Mouse (Mus musculus) ES-CJ7 (cell line): Measurements from ENCODE around the gene Tiam1.
A peak's percentile ranks its signal among the peaks of the same experiment; 100 is the strongest.

Source experiments
- DNase-seq: peaks from one replicate; pipeline ENCODE4 v3.0.0; 2011; ENCODE audit warnings: low read depth, low spot score

Gene Tiam1

DNA sequence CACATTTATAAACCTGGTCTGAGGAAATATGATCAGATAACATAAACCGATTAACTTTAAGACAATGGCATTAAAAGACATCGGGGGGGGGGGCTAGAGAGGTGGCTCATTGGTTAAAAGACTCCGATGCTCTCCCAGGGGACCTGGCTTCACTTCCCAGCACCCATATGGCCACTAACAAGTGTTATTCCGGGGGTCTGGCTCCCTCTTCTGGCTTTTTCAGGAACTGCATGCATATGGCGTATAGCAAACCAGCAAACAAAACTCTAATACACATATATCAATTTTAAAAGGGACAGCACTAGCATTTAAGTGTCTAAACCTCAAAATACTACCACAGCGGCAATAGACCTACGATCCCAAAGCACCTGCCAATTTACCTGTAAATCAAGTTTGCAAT, 347.0 kb downstream of the Tiam1 start:
- DNase-seq: peak; percentile 46

DNA sequence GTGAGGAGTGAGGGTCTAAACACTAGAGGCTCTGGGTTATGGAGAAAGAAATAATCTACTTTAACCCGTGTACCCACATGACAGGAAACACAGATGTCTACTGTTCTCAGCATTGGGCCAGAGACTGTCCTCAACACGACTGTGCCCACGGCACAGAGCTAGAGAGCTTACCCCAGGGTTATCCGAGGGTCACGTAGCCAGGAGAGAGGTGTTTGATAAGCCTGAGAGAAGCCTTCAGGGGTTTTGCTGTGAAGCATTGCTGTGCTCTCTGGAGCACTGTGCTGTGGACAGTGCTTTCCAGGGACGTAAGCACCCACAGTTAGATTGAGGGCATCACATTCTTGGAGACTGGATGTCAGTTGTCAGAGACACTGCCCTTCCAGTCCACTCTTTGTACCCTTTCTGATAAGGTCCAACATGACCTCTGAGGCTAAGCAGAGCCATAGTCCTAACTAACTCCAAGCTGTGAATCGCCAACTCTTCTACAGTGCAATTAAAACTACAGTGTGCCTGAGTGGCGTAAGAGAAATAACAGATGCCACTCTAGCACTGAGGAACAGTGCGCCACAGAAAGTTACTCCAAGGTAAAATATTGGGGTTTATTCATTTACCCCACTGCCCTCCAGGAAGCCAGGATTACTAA, 353.7 kb downstream of the Tiam1 start:
- DNase-seq: no peak

DNA sequence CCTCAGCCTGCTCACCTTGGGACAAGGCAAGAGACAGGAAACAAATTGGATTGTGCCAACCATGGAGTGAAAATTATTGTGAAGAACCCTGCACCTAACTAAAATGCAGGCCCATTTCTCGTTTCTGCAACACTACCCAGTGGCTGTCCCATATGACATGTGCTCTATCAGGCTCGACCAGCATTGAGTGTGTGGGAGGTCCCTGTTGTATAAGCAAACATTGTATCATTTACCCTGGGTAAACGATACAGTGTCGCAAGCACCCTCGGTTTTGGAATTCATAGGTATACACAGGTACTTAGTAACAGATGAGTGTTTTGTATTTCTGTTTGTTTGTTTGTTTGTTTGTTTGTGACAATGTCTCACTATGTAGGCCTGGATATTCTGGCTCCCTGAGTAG, 357.8 kb downstream of the Tiam1 start:
- DNase-seq: no peak

DNA sequence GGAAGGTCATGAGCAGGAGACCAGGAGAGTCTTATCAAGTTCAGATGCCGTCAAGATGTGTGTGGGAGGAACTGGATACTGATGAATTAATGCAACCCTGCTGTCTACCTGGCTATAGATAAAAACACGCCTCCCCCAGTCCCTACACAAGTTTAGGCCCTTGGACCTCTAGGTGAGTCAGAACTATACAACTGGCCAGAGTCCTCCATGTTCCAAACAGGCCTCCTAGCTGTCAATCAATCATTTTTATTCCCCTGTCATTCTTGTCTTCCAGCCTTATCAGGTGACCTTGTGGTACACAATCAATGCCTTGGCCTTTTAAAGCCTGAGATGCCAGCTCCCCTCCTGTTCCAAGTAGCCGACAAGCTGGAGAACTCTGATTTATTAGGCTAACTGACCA, 363.9 kb downstream of the Tiam1 start:
- no peak for DNase-seq

DNA sequence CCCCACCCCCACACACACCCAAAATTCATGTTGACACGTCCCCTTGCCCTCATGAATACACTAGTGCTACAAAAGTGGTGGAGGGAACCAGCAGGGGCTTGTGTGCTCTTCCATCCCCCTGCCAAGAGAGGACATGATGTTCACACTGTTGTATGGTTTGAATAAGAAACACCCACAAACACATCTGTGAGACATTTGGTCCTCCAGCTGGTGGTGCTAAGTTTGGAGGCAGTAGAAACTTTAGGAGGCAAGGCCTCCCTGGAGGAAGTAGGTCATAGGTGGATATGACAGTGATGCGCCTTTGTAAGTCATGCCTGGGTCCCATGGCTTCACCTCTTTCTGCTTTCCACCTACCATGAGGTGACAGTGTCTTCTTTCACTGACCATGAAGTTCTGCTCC, 366.1 kb downstream of the Tiam1 start:
- DNase-seq: no peak

DNA sequence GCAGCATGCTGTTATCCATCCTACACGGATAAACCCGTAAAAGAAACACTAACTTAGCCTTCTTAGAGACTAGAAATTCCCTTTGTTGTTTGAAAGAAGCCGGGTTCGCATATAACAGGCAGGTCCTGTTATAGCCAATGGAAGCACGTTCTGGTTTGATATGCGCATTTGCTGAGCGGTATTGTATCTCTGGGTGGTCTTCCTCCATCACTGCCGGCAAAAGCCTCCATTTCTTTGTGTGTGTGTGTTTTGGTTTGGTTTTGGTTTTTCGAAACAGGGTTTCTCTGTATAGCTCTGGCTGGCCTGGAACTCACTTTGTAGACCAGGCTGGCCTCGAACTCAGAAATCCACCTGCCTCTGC, 369.0 kb downstream of the Tiam1 start:
- DNase-seq: no peak

DNA sequence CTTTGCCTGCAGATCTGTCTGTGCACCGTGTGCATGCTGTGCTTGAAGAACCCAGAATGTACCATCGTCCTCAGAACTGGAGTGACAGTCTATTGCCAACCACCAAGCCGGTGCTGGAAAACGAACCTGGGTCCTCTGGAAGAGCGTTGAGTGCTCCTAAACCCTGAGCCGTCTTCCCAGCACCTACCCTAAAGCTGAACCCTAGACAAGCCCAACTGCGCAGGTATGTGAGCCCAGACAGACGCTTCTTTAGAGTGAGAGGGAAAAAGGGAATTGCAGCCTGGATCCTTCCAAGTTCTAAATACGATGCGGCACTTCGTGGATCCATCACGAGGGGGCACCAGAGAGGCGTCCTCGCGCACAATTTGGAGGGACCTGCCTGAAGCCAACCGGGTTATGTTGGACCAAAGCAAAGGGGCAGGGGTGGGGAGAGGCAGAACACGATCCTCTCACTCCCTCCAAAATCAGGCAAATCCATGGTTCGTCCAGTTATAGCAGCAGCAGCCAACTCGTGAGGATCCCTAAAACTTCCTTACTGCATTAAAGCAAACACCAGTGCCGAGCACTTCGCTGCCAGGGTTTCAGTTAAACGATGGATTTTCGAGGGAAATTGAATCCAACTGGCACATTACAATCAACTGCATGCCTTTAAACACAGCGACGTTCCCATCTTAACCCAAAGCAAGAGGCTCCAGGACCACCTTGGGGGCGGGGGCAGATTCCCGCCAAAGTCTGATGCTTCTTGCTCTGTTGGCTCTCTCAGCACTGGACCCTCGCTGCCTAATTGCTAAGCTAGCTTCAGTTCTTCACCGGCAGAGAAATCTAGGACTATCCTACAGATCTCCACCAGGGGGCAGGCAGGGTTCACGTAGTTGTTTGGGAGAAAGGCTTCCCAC, 369.7 kb downstream of the Tiam1 start:
- peak; percentile 91 for DNase-seq

DNA sequence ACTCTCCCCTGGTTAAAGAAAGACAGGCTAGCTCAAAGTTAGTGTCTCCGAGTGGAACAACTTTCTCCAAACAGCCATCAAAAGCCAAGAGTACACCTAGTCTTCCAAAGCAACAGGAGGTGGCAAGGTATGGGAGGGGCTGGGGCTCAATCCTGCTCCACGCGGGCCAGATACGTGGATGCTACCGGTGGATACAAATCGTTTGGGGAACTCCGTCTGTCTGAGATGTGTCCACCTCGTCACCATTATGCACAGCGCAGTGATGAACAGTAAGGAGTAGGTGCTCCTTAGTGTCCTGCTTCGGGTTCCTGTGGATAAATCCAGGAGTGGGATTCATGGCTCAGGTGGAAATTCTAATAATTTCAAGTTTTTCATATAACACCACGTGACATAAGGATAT, 377.6 kb downstream of the Tiam1 start:
- DNase-seq: no peak

DNA sequence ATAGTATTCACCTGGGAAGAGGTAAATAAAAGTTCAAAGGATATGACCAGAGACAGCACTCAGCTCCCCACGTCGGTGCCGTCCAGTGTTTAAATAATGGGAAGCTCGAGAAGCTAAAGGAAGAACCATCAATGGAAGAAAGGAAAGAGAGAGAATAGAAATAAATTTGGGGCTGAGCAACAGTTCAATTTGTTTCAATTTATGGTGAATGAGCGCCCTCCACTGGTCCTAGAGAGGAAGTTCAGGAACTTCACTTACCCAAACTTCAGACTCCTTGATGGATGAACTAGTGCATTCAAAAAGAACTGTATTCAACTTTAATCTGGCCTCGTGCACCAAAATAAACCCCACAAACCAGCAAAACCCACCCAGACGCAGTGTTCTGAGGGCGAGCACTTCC, 378.1 kb downstream of the Tiam1 start:
- DNase-seq: peak; percentile 15

DNA sequence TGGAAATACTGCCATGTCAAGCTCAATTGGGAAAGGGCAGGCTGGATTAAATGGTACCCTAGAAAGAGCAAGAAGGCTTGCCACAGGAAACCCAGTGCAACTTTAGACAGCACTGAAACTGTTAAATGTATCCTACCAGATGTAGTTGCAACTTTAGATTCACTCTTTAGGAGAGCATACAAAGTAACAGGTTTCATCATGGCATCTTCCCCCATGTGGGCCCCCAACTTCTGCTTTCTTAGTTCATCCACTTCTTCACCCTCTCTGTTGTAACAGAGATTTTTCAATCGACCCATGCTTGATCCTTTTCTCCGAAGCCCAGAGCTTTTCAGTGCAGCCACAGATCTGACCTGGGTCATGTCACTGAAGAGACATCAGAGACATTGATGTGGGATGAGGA, 379.8 kb downstream of the Tiam1 start:
- no peak for DNase-seq

DNA sequence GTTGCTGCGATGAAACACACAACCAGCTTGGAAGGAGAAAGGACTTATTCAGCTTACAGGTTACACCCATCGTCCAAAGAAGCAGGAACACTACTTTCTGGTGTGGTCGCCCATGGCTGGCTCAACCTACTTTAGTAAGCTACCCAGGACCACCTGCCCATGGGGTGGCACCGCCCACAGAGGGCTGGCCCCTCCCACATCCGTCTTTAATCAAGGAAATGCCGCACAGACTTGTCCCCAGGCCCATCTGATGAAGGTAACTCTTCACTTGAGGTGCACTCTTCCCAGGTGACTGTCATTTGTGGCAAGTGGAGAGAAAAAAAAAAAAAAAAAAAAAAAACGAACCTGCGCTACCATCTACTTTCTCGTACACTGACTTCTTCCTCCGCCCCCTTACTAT, 381.0 kb downstream of the Tiam1 start:
- DNase-seq: no peak

DNA sequence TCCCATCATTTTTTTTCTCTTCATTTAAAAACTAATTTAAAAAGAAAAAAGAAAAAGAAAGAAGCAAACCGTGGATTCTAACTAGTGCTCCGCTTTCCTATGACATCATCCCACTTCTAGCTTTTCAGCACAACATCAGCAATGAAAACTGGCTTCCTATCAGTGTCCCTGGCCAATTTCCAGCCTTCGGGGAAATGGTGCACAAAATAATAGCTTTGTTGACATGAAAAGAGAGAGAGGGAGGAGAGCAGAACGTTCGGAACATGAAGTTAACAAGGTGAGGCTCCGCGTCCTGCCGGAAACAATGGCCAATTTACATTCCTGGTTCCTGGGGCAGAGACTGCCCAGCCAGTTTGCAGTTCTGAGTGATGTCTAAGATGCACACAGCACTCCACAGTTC, 381.5 kb downstream of the Tiam1 start:
- no peak for DNase-seq

DNA sequence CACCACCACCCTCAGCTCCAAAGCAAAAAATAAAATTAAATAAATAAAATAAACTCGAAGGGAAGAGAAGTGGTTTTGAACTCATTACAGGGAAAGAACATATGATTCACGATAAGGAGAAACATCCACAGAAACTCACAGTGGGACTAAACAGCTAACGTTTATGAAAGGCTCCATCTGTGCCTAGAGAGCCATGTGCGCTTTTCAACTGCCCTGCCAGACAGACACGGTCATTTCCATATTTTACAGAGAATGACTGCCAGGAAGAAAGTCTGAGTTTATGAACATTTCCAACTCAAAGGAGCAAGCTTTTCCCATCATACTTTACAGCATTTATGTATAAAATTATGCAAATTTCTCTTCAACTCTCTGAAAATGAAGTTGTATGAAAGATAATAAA, 386.2 kb downstream of the Tiam1 start:
- no peak for DNase-seq

DNA sequence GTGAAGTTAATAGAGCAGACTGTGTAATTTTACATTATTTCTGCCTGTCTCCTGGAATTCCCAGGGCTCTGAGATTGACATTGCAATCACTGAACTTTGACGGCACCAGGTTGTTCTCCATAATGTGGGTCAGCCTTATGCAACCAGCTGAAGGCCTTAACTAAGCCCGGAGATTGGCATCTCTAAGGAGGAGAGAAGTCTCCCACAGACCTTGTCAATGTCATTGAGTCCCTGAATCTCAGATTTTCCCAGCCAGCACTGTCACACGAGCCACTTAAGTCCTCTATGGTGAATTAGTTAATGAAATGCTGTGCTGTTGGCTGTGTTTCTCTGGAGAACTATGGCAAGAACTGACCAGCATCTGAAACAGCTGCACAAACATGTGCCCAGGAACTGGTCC, 388.9 kb downstream of the Tiam1 start:
- no peak for DNase-seq

DNA sequence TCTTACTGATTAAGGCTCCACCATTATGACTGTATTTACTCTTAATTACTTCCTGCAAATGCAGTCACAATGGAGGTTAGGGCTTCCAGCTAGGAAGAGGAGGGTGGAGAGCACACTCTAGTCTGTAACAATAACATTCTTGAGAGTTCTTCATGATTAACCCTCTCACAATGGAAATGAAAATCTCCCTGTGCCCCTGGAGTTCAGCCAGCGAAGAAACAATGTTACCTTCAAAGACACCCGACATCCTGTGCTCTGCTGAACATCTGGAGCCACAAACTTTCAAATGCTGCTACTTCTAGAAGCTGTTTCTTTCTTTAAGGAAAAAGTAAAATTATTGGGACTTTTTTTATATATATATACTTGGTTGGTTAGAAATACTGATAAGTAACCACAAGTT, 395.7 kb downstream of the Tiam1 start:
- DNase-seq: no peak

DNA sequence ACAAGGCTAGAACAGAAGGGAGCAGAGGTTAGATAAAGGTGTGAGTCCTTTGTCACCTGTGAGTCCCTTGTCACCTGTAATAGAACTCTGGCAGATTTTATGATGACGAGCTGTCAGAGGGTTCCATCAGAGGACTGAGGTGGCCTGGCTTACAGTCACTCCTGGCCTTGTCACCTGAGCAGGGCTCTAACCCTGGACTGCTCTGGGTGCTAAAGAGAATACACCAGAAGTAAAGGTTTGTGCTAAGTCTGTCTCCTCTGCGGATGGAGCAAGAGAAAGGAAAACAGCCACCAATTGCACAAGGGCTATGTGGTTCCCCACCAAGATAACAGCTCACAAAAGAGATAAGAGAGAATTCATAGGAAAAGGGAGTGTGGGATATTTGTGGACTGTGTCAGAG, 404.0 kb downstream of the Tiam1 start:
- DNase-seq: no peak

DNA sequence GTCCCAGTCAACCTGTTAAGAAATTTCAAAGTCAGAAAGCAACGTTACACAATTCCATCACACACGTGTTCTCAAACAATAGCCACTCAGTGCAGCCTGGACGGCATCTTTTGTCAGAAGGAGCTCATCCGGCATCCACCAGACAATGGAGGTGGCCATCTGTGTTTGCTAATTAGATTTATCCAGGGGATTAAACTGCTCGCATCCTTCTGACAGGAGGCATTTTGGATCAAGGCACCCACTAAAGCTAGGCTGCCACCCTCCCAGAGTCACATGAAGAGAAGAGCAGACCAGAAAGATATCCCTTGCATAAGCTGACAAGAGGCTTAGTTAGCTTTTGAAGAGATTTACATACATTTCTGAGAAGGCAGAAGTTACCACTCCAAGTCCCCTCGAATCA, 404.6 kb downstream of the Tiam1 start:
- DNase-seq: no peak
